Comparison of ENCODE assay signal across 11 mouse cellular contexts in genomic region chr13:3547410-3547809, GRCm38 (mm10). TPM values are rescaled to one million over a fixed set of nuclear protein-coding genes. Genes with fewer than 3 reads are reported as not detected.
DNase-seq lines count a peak whose midpoint lies in the region; ATAC-seq and TF ChIP-seq lines count a peak whose summit lies in the region.
"Had no signal": no experiment of that assay in that cellular context is flagged by ENCODE, and none has a peak within 500 bp of the region (broad histone marks: within the 10 kb centered on the region; RNA-seq: fewer than 3 reads in every experiment).

No protein-coding gene starts in this region.

- H3K36me3 ChIP-seq in intestine, postnatal 0 days (ENCODE audit: control insufficient read depth, insufficient read depth): peaks cover 26% of the 10 kb centered on the region
- H3K36me3 ChIP-seq in intestine, embryonic 16.5 days (ENCODE audit: control insufficient read depth, insufficient read depth, low read length): 0 out of 2 replicates have a peak, but pooled peaks cover 10% of the 10 kb centered on the region

- H3K27me3 ChIP-seq in intestine, postnatal 0 days (replicated peaks; ENCODE audit: control insufficient read depth, insufficient read depth, low read length): no peaks in the 10 kb centered on the region
- H3K27me3 ChIP-seq in intestine, embryonic 16.5 days (replicated peaks; ENCODE audit: control insufficient read depth, insufficient read depth, low read length): no peaks in the 10 kb centered on the region
- H3K27me3 ChIP-seq: heart, embryonic 15.5 days; liver, embryonic 12.5 days; neural tube, embryonic 15.5 days had no signal

- 0 out of 2 replicates have a peak overlapping the region, but pooled peaks have one; percentile 29 for H3K27ac ChIP-seq in intestine, postnatal 0 days (ENCODE audit: low read depth, low read length)
- no peak overlapping the region for H3K27ac ChIP-seq in intestine, embryonic 16.5 days (ENCODE audit: low read length)
- H3K27ac ChIP-seq: heart, embryonic 15.5 days; liver, embryonic 12.5 days; neural tube, embryonic 15.5 days had no signal

- H3K9me3 ChIP-seq in intestine, postnatal 0 days (ENCODE audit: control insufficient read depth): no peaks in the 10 kb centered on the region
- no peaks in the 10 kb centered on the region for H3K9me3 ChIP-seq in intestine, embryonic 16.5 days (ENCODE audit: control insufficient read depth, low read length)
- H3K9me3 ChIP-seq: heart, embryonic 15.5 days; liver, embryonic 12.5 days; neural tube, embryonic 15.5 days had no signal

- no peak overlapping the region for H3K4me2 ChIP-seq in intestine, postnatal 0 days (replicated peaks; ENCODE audit: low read depth)
- no peak overlapping the region for H3K4me2 ChIP-seq in intestine, embryonic 16.5 days (ENCODE audit: low read depth, low read length)
- H3K4me2 ChIP-seq: heart, embryonic 15.5 days; liver, embryonic 12.5 days; neural tube, embryonic 15.5 days had no signal

- peak; percentile 33 to 60 for DNase-seq in cerebellum, postnatal 14 days
- DNase-seq in gastrocnemius, postnatal 25 days: peak; percentile 53
- peak; percentile 57 for DNase-seq in testis, postnatal 10 days (ENCODE audit: low spot score)
- no peak for DNase-seq in embryo, embryonic 10 days (ENCODE audit: low spot score)
- no peak for DNase-seq in adrenal gland, postnatal 25 days
- DNase-seq: thymus, adult 2 months had no signal

- peaks cover 9% of the 10 kb centered on the region; the same call in 1 of the 2 replicates for H3K4me1 ChIP-seq in intestine, postnatal 0 days (replicated peaks; ENCODE audit: control insufficient read depth, insufficient read depth, low read length)
- H3K4me1 ChIP-seq in intestine, embryonic 16.5 days (ENCODE audit: control insufficient read depth, insufficient read depth, low read length): peaks cover 11% of the 10 kb centered on the region

- H3K4me3 ChIP-seq in intestine, postnatal 0 days (ENCODE audit: low read depth, low read length): no peak overlapping the region
- H3K4me3 ChIP-seq in intestine, embryonic 16.5 days (ENCODE audit: low read length): no peak overlapping the region
- H3K4me3 ChIP-seq: heart, embryonic 15.5 days; liver, embryonic 12.5 days; neural tube, embryonic 15.5 days had no signal

- no peak for TF ChIP-seq CTCF in intestine, postnatal 0 days (IDR thresholded peaks at IDR 0.05; ENCODE audit: low read depth)

- no peak for ATAC-seq in intestine, postnatal 0 days
- no peak for ATAC-seq in intestine, embryonic 16.5 days
- ATAC-seq: liver, embryonic 12.5 days had no signal

- WGBS in intestine, postnatal 0 days: 84% methylated on average over 3 of the region's 3 CpGs
- WGBS in intestine, embryonic 16.5 days: 77% methylated on average over 3 of the region's 3 CpGs

- no peak overlapping the region for H3K9ac ChIP-seq in intestine, postnatal 0 days (ENCODE audit: low read depth, low read length)
- H3K9ac ChIP-seq in intestine, embryonic 16.5 days (ENCODE audit: low read depth, low read length): no peak overlapping the region
- H3K9ac ChIP-seq: heart, embryonic 15.5 days; liver, embryonic 12.5 days; neural tube, embryonic 15.5 days had no signal

RNA-seq across cellular contexts. Expression of gene Gdi2, which starts 9.5 kb away (rescaled TPM):
- polyA plus RNA-seq in intestine, postnatal 0 days (2015; fragmentation: Nextera tagmentation; extraction: Ambion mirVana): 450 and 460 TPM in 2 replicates
- polyA plus RNA-seq in intestine, embryonic 16.5 days (2015; fragmentation: Nextera tagmentation; extraction: Ambion mirVana): 446 and 447 TPM in 2 replicates
- 100 to 1,000 TPM; 130 to 167 TPM for total RNA-seq in gastrocnemius, postnatal 25 days (2021)
- 315 and 361 TPM in 2 replicates for total RNA-seq in adrenal gland, postnatal 25 days (2021)

Comparison
In these comparisons a context has a peak if more than half of its experiments do, and no peak if none do; other contexts are left out.
1. DNase-seq: peak in cerebellum, postnatal 14 days (2 of 2), gastrocnemius, postnatal 25 days (single experiment) and testis, postnatal 10 days (single experiment); none in embryo, embryonic 10 days (single experiment) and adrenal gland, postnatal 25 days (single experiment).